Mouse (Mus musculus) liver, postnatal 0 days (tissue): ENCODE results near the gene Atad5. TPM values are rescaled to one million over a fixed set of nuclear protein-coding genes. Genes with fewer than 3 reads are reported as not detected.
A peak's percentile ranks its signal among the peaks of the same experiment; 100 is the strongest.
"Not testable (repeated sequence)": the region's sequence is repeated elsewhere in the genome, so short reads cannot be mapped to it uniquely, and the experiment has no call there.

Experiments used
- ATAC-seq: fragments of 200-750 bp; cut with Nextera tagmentation; 2 replicates; pipeline ENCODE4 v1.8.0; 2017; ENCODE audit warnings: mild to moderate bottlenecking, moderate library complexity
- DNase-seq: peaks from one replicate; pipeline ENCODE4 v3.0.0-alpha.2; 2016
- H3K27ac ChIP-seq: fragments of 300-500 bp; sonication (generic); 2 replicates; pipeline ENCODE4 v1.5.1; 2014; ENCODE audit warnings: antibody characterized with exemption, moderate library complexity, mild to moderate bottlenecking, low read depth
- H3K27me3 ChIP-seq: fragments of 300-500 bp; sonication (generic); 2 replicates; pipeline ENCODE4 v1.6.1; 2014; ENCODE audit warnings: low read length, control low read depth, mixed read lengths; ENCODE audit not compliant: insufficient read depth
- H3K36me3 ChIP-seq: fragments of 300-500 bp; sonication (generic); replicated peaks from 2 replicates; pipeline ENCODE4 v1.6.1; 2014; ENCODE audit warnings: mild to moderate bottlenecking, control low read depth, low read length, moderate library complexity, mixed read lengths; ENCODE audit not compliant: insufficient read depth
- H3K4me1 ChIP-seq: fragments of 300-500 bp; sonication (generic); 2 replicates; pipeline ENCODE4 v1.6.1; 2014; ENCODE audit warnings: antibody characterized with exemption, mild to moderate bottlenecking, control low read depth; ENCODE audit not compliant: insufficient read depth
- H3K4me2 ChIP-seq: fragments of 300-500 bp; sonication (generic); 2 replicates; pipeline ENCODE4 v1.6.1; 2014; ENCODE audit warnings: low read depth, mild to moderate bottlenecking, low read length, moderate library complexity, mixed read lengths
- H3K4me3 ChIP-seq: fragments of 300-500 bp; sonication (generic); 2 replicates; pipeline ENCODE4 v1.5.1; 2014; ENCODE audit warnings: low read depth, low read length
- H3K9ac ChIP-seq: fragments of 300-500 bp; sonication (generic); replicated peaks from 2 replicates; pipeline ENCODE4 v1.6.1; 2014; ENCODE audit warnings: mild to moderate bottlenecking, moderate library complexity
- H3K9me3 ChIP-seq: fragments of 300-500 bp; sonication (generic); 2 replicates; pipeline ENCODE4 v1.6.1; 2016; ENCODE audit warnings: mild to moderate bottlenecking, control low read depth, low read length, mixed read lengths
- CTCF ChIP-seq: sonication (generic); IDR thresholded peaks from 2 replicates; pipeline ENCODE4 v1.5.1; 2016; ENCODE audit warnings: antibody characterized with exemption, low read depth
- EP300 ChIP-seq: IDR thresholded peaks from 2 replicates; pipeline ENCODE4 v1.6.1; 2016; ENCODE audit warnings: antibody characterized with exemption, low read depth, mild to moderate bottlenecking
- WGBS: fragments of 180-500 bp; shearing (Covaris S2); extraction: QIAGEN DNeasy Blood & Tissue Kit; methylation state at CpG from one replicate; pipeline ENCODE4 v1.1.7; 2014; ENCODE audit not compliant: insufficient replicate concordance; 5-methylcytosine and 5-hydroxymethylcytosine counted together
- polyA plus RNA-seq: library from polyadenylated mRNA; unstranded; fragments of >200 nt; fragmentation: Nextera tagmentation; extraction: Ambion mirVana; gene quantifications from 2 replicates; pipeline ENCODE4 v1.2.1, GENCODE M21; 2015

Gene Atad5
- polyA plus RNA-seq, 1 experiment from 2014 or later: 4.9 TPM

DNA sequence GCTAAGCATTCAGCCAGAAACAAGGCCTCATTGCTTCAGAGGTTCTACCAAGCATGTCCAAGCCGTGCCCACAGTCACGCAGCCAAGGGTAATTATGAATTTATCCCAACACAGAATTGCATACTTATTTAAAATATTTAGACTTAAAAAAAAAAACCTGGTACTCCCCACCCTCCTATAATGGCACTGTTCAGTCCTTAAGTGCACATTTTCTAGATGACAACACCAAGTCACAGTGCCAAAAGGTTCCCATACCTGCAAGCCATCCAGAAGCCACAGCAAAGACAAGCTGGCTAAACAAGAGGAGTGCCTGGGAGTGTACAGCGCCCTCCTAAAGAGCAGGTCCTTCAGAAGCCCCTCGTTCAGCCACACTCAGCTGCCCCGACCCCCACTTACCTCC lies 36.0 kb upstream of the Atad5 start:
- ATAC-seq (no peak), DNase-seq (no peak)
- Histone ChIP-seq H3K9ac (no peak overlapping the region), H3K27ac (no peak overlapping the region), H3K4me3 (no peak overlapping the region), H3K36me3 (peaks cover 92% of the 10 kb centered on the region), H3K9me3 (no peaks in the 10 kb centered on the region), H3K4me1 (no peaks in the 10 kb centered on the region), H3K4me2 (no peak overlapping the region), H3K27me3 (no peaks in the 10 kb centered on the region)
- TF ChIP-seq CTCF: no peak
- no peak for TF ChIP-seq EP300
- WGBS: 91% methylated on average over 5 of the region's 5 CpGs

GRCm38 (mm10) chr11:80054659-80055058 lies 34.5 kb upstream of the Atad5 start:
- Histone ChIP-seq H3K36me3 (peaks cover 92% of the 10 kb centered on the region), H3K4me1 (no peaks in the 10 kb centered on the region), H3K9ac (no peak overlapping the region), H3K4me2 (no peak overlapping the region), H3K4me3 (no peak overlapping the region), H3K27ac (no peak overlapping the region), H3K27me3 (no peaks in the 10 kb centered on the region), H3K9me3 (no peaks in the 10 kb centered on the region)
- ATAC-seq (no peak), DNase-seq (no peak)
- 75% methylated on average over 4 of the region's 4 CpGs for WGBS
- no peak for TF ChIP-seq EP300
- no peak for TF ChIP-seq CTCF

GRCm38 (mm10) chr11:80056141-80056540 lies 33.1 kb upstream of the Atad5 start:
- DNase-seq (no peak), ATAC-seq (no peak)
- Histone ChIP-seq H3K9me3 (no peaks in the 10 kb centered on the region), H3K36me3 (peaks cover 94% of the 10 kb centered on the region), H3K27ac (no peak overlapping the region), H3K27me3 (no peaks in the 10 kb centered on the region), H3K4me3 (no peak overlapping the region), H3K4me1 (no peaks in the 10 kb centered on the region), H3K4me2 (no peak overlapping the region), H3K9ac (no peak overlapping the region)
- WGBS: 95% methylated on average over 9 of the region's 9 CpGs
- TF ChIP-seq CTCF: no peak

GRCm38 (mm10) chr11:80062159-80062558 lies 27.0 kb upstream of the Atad5 start:
- no peak for DNase-seq
- TF ChIP-seq EP300 (no peak), CTCF (no peak)

GRCm38 (mm10) chr11:80066373-80066772 lies 22.8 kb upstream of the Atad5 start:
- Histone ChIP-seq H3K36me3 (peaks cover 42% of the 10 kb centered on the region), H3K4me1 (peaks cover 16% of the 10 kb centered on the region)
- H3K9ac ChIP-seq, DNase-seq, H3K27me3 ChIP-seq, H3K9me3 ChIP-seq, ATAC-seq, H3K4me3 ChIP-seq, H3K27ac ChIP-seq, H3K4me2 ChIP-seq: not testable (repeated sequence)
- 85% methylated on average over 4 of the region's 4 CpGs for WGBS
- TF ChIP-seq CTCF: peak; percentile 31

More at GRCm38 (mm10) chr11:80062159-80062558, 27.0 kb upstream of the Atad5 start:
- Histone ChIP-seq H3K9me3 (no peaks in the 10 kb centered on the region), H3K27me3 (no peaks in the 10 kb centered on the region), H3K36me3 (peaks cover 80% of the 10 kb centered on the region), H3K9ac (no peak overlapping the region), H3K4me2 (no peak overlapping the region), H3K4me1 (no peaks in the 10 kb centered on the region; the same call in 1 of the 2 replicates), H3K4me3 (no peak overlapping the region), H3K27ac (no peak overlapping the region)
- no peak for ATAC-seq
- 76% methylated on average over 4 of the region's 4 CpGs for WGBS

- H3K27me3 ChIP-seq: no peaks in the 10 kb centered on the region
- WGBS: 43% methylated on average over 5 of the region's 5 CpGs
- H3K27ac ChIP-seq: peak overlapping the region; percentile 86
- H3K9ac ChIP-seq: no peak overlapping the region
- DNase-seq: no peak
- no peak overlapping the region for H3K4me3 ChIP-seq
- peaks cover 18% of the 10 kb centered on the region for H3K4me1 ChIP-seq
- peaks cover 31% of the 10 kb centered on the region for H3K36me3 ChIP-seq
- H3K4me2 ChIP-seq: peak overlapping the region; percentile 42
- no peaks in the 10 kb centered on the region for H3K9me3 ChIP-seq
- ATAC-seq: peak; percentile 40; the same call in 1 of the 2 replicates
- no peak for TF ChIP-seq CTCF
- no peak for TF ChIP-seq EP300
Measured at GRCm38 (mm10) chr11:80067558-80067957, 21.6 kb upstream of the Atad5 start.

DNA sequence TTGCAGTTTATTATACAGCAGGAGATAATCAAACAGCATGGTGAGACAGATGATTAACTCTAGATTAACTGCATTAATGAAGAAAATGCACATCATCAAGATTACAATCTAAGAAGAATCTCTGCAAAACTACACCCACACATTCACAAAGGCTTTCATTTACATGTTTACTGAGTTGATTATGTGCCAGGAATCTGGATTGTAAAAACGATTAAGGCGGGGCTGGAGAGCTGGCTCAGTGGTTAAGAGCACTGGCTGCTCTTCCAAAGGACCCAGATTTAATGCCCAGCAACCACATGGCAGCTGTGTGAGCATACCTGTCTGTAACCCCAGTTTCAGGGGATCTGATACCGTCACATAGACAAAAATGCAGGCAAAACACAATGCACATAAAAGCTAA lies 19.4 kb upstream of the Atad5 start:
- Histone ChIP-seq H3K4me1 (peaks cover 25% of the 10 kb centered on the region), H3K4me2 (no peak overlapping the region), H3K9ac (no peak overlapping the region), H3K9me3 (no peaks in the 10 kb centered on the region), H3K36me3 (peaks cover 24% of the 10 kb centered on the region), H3K27ac (no peak overlapping the region), H3K27me3 (no peaks in the 10 kb centered on the region), H3K4me3 (no peak overlapping the region)
- no peak for DNase-seq
- TF ChIP-seq CTCF (no peak), EP300 (no peak)
- 82% methylated on average over 3 of the region's 3 CpGs for whole genome bisulfite sequencing
- no peak for ATAC-seq
